Mouse (Mus musculus): ENCODE data around the gene Als2cl.

DNA sequence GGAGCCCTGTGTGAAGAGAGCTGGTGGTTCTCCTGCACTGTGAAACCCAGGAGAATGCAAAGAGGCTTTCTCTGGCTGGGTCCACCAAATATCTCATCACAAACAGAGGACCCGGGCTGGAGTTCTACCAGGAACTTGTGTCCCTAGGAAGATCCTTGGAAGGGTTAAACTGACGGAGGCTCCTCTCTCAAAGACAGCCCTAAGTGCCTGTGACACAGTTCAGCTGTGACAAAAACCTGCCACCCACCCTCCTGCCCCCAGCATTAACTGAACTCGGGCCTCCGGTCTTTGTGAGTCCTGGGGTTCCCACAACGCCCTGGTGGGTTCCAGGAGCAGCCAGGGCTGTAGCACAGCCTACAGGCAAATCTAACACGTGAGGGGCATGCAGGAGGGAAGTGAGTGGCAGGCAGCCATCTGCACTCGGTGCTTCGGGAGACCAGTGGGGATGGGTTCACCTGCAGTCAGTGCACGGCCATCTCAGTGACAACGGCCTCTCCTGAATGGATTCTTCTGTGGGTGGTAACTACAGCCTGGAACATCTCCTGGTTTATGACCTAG, 19.9 kb downstream of the Als2cl start:
- TF ChIP-seq GATA1 (IDR thresholded peaks at IDR 0.05; ENCODE audit: borderline replicate concordance, low read length) (no peak), CTCF (IDR thresholded peaks at IDR 0.05; ENCODE audit: low read depth, low read length) (no peak), POLR2AphosphoS5 (IDR thresholded peaks at IDR 0.05; ENCODE audit: insufficient replicate concordance, low read depth, low read length) (no peak), GATA2 (IDR thresholded peaks at IDR 0.05; ENCODE audit: borderline replicate concordance, low read depth, low read length) (no peak), TAL1 (conservative IDR thresholded peaks at IDR 0.05; ENCODE audit: low read depth, low read length) (no peak)

All from G1E (cell line).